Mouse (Mus musculus) CH12.LX (cell line): ENCODE data around the gene Gm20388. TPM values are rescaled to one million over a fixed set of nuclear protein-coding genes. Genes with fewer than 3 reads are reported as not detected.

Experiments
- DNase-seq: peaks from one replicate; pipeline ENCODE4 v3.0.0-alpha.2; 2013; ENCODE audit errors: extremely low read depth
- H3K27ac ChIP-seq: 2 replicates; pipeline ENCODE4 v1.5.1; 2012; ENCODE audit warnings: low read depth, mild to moderate bottlenecking, control low read depth, moderate library complexity; ENCODE audit not compliant: insufficient read depth
- H3K27me3 ChIP-seq: replicated peaks from 2 replicates; pipeline ENCODE3; 2012; ENCODE audit warnings: inconsistent platforms
- H3K36me3 ChIP-seq, 2 experiments: replicated peaks in 1 of 2; 2 replicates each; pipeline versions ENCODE3 to v1.6.1; 2012; ENCODE audit warnings: inconsistent platforms in 1 of 2, low read length in 1 of 2, mild to moderate bottlenecking in 1 of 2, mixed read lengths in 1 of 2, moderate library complexity in 1 of 2; ENCODE audit not compliant: control insufficient read depth in 1 of 2, insufficient read depth in 1 of 2
- H3K4me1 ChIP-seq, 2 experiments: 2 replicates each; pipeline ENCODE4 v1.6.1; 2012; ENCODE audit warnings: inconsistent platforms in 1 of 2, moderate library complexity in 1 of 2; ENCODE audit not compliant: insufficient read depth in 2 of 2, control insufficient read depth in 1 of 2
- H3K4me2 ChIP-seq: 2 replicates; pipeline ENCODE4 v1.6.1; 2012; ENCODE audit warnings: low read depth, mild to moderate bottlenecking, control low read depth; ENCODE audit not compliant: poor library complexity, insufficient read depth, severe bottlenecking
- H3K4me3 ChIP-seq, 3 experiments: fragments of 150-350 bp in 1 of 3; sonication (generic) in 1 of 3; replicated peaks in 1 of 3; 2 replicates each; pipeline versions ENCODE3 to v1.5.1; 2011 to 2012; ENCODE audit warnings: low read depth in 2 of 3, low read length in 2 of 3, mild to moderate bottlenecking in 2 of 3, moderate library complexity in 2 of 3, control low read depth in 1 of 3, improper control_type of control experiment in 1 of 3, inconsistent platforms in 1 of 3, mixed read lengths in 1 of 3; ENCODE audit not compliant: poor library complexity in 1 of 3
- H3K79me2 ChIP-seq: replicated peaks from 2 replicates; pipeline ENCODE4 v1.6.1; 2012; ENCODE audit warnings: mild to moderate bottlenecking, moderate library complexity; ENCODE audit not compliant: control insufficient read depth, poor library complexity, insufficient read depth, severe bottlenecking; ENCODE audit errors: extremely low read depth
- H3K9ac ChIP-seq: 2 replicates; pipeline ENCODE4 v1.6.1; 2012; ENCODE audit warnings: low read depth, mild to moderate bottlenecking, control low read depth, moderate library complexity; ENCODE audit not compliant: insufficient read depth
- H3K9me3 ChIP-seq: replicated peaks from 2 replicates; pipeline ENCODE3; 2012; ENCODE audit warnings: low read length, inconsistent platforms, mixed read lengths
- BHLHE40 ChIP-seq: IDR thresholded peaks from 2 replicates; pipeline ENCODE4 v1.6.1; 2011; ENCODE audit warnings: mild to moderate bottlenecking, low read depth, low read length, improper control_type of control experiment
- CHD1 ChIP-seq: IDR thresholded peaks from 2 replicates; pipeline ENCODE4 v1.6.1; 2012; ENCODE audit warnings: low read depth, low read length, improper control_type of control experiment, inconsistent platforms
- CTCF ChIP-seq, 2 experiments: IDR thresholded peaks in 1 of 2; conservative IDR thresholded peaks in 1 of 2; 2 replicates each; pipeline ENCODE4 v1.5.1; 2011 to 2012; ENCODE audit warnings: low read depth in 2 of 2, low read length in 2 of 2, improper control_type of control experiment in 1 of 2, inconsistent platforms in 1 of 2, mild to moderate bottlenecking in 1 of 2, moderate library complexity in 1 of 2
- E2F4 ChIP-seq: IDR thresholded peaks from 2 replicates; pipeline ENCODE4 v1.6.1; 2011; ENCODE audit warnings: low read depth, low read length, improper control_type of control experiment; ENCODE audit not compliant: insufficient replicate concordance
- ELF1 ChIP-seq: IDR thresholded peaks from 2 replicates; pipeline ENCODE4 v1.6.1; 2014; ENCODE audit warnings: low read depth, mild to moderate bottlenecking, inconsistent platforms, low read length, improper control_type of control experiment
- EP300 ChIP-seq: IDR thresholded peaks from 2 replicates; pipeline ENCODE4 v1.6.1; 2011; ENCODE audit warnings: low read length, improper control_type of control experiment
- IRF4 ChIP-seq: IDR thresholded peaks from 2 replicates; pipeline ENCODE4 v1.6.1; 2014; ENCODE audit warnings: low read depth, mild to moderate bottlenecking, inconsistent platforms, low read length, improper control_type of control experiment
- MAZ ChIP-seq: IDR thresholded peaks from 2 replicates; pipeline ENCODE4 v1.6.1; 2012; ENCODE audit warnings: low read depth, mild to moderate bottlenecking, inconsistent platforms, low read length, improper control_type of control experiment, moderate library complexity
- MEF2A ChIP-seq: IDR thresholded peaks from 2 replicates; pipeline ENCODE4 v1.6.1; 2014; ENCODE audit warnings: low read depth, mild to moderate bottlenecking, inconsistent platforms, low read length, improper control_type of control experiment, borderline replicate concordance
- MXI1 ChIP-seq: IDR thresholded peaks from 2 replicates; pipeline ENCODE4 v1.6.1; 2011; ENCODE audit warnings: mild to moderate bottlenecking, low read depth, low read length, improper control_type of control experiment
- MYC ChIP-seq: IDR thresholded peaks from 2 replicates; pipeline ENCODE4 v1.6.1; 2011; ENCODE audit warnings: low read depth, mild to moderate bottlenecking, improper control_type of control experiment, low read length
- POLR2A ChIP-seq: IDR thresholded peaks from 2 replicates; pipeline ENCODE4 v1.6.1; 2011; ENCODE audit warnings: low read depth, mild to moderate bottlenecking, improper control_type of control experiment, low read length
- POLR2AphosphoS2 ChIP-seq: IDR thresholded peaks from 2 replicates; pipeline ENCODE4 v1.6.1; 2011; ENCODE audit warnings: low read depth, low read length, improper control_type of control experiment
- RCOR1 ChIP-seq: conservative IDR thresholded peaks from 2 replicates; pipeline ENCODE4 v1.6.1; 2012; ENCODE audit warnings: low read depth, mild to moderate bottlenecking, inconsistent platforms, low read length, improper control_type of control experiment
- SIN3A ChIP-seq: IDR thresholded peaks from 2 replicates; pipeline ENCODE4 v1.6.1; 2012; ENCODE audit warnings: low read length, improper control_type of control experiment, inconsistent platforms
- TBP ChIP-seq: conservative IDR thresholded peaks from 2 replicates; pipeline ENCODE4 v1.6.1; 2011; ENCODE audit warnings: low read depth, low read length, improper control_type of control experiment
- USF2 ChIP-seq: conservative IDR thresholded peaks from 2 replicates; pipeline ENCODE4 v1.6.1; 2011; ENCODE audit warnings: low read depth, low read length, improper control_type of control experiment
- dilution Hi-C: fragments of 300-500 bp; cut with MboI; formaldehyde crosslinking; loops from 2 replicates; pipeline ENCODE4 v1.14.3; 2020; ENCODE audit warnings: low sequenced_read_pairs; ENCODE audit not compliant: extremely low pct_unique_long_range_greater_than_20kb, extremely low pct_ligation_motif_present
- in situ Hi-C: fragments of 300-500 bp; cut with MboI; formaldehyde crosslinking; loops from 3 replicates; pipeline ENCODE4 v1.14.3; 2019; ENCODE audit warnings: low sequenced_read_pairs, low pct_ligation_motif_present, low pct_unique_long_range_greater_than_20kb, mixed read lengths
- polyA plus RNA-seq: library from polyadenylated mRNA; unstranded; fragments of >175 nt; gene quantifications from 2 replicates; pipeline ENCODE4 v1.2.1, GENCODE M21; 2012; ENCODE audit warnings: low read depth; ENCODE audit not compliant: insufficient read length
- total RNA-seq, 2 experiments: library from RNA; depleted of rRNA; stranded (reverse); fragments of 300-350 nt in 1 of 2; fragments of >200 nt in 1 of 2; gene quantifications; 2 replicates each; pipeline ENCODE4 v1.2.3; 2012 to 2014

The Gm20388 gene
- total and polyA plus RNA-seq, 3 experiments, result 14.8 to 26.3 (median 22.2) TPM

DNA sequence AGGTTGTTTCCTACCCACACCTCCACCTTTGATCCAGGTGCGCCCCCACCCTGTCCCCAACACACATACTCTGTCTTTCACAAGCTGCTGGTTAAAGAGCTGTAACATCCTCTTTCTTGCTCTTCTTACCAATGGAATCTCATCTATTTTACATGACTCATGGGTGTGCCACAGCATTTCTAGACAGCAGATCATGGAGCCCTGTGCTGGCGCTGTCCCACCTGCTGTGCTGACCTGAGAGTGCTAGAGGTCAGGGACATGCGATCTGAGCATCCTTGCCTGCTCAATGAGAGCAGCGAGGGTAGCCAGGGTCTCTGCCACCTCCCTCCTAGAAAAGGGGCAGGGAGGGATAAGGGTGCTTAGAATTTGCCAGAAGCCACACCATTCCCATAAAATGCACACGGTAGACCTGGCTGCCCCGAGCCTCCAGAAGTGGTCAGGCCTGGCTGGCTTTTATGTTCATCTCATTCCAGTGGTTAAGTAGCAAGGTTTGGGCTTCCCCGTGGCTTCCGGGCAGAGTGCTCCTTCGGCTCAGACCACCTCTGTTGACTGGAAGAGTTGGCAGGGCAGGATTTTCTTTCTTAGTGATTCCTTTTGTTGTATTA, 3594.1 kb downstream of the Gm20388 start:
- peaks cover 11% of the 10 kb centered on the region for H3K9me3 ChIP-seq
- no peak overlapping the region for H3K4me2 ChIP-seq
- no peak overlapping the region for H3K4me3 ChIP-seq
- TF ChIP-seq RCOR1 (no peak), BHLHE40 (no peak), USF2 (no peak), MAZ (no peak), MEF2A (no peak), TBP (no peak)
- no peak overlapping the region for H3K9ac ChIP-seq
- dilution Hi-C loops, result no loop called here
- in situ Hi-C loops, result no loop called here
- no peak overlapping the region for H3K27ac ChIP-seq
- DNase-seq, result no peak
- no peaks in the 10 kb centered on the region for H3K27me3 ChIP-seq
- H3K79me2 ChIP-seq, result no peaks in the 10 kb centered on the region
- peaks cover 60 to 99% of the 10 kb centered on the region in 2 experiments for H3K36me3 ChIP-seq
- no peaks in the 10 kb centered on the region for H3K4me1 ChIP-seq

- in situ Hi-C loops, result no loop called here
- no peak for TF ChIP-seq IRF4
- TF ChIP-seq ELF1, result no peak
- TF ChIP-seq MXI1, result no peak
- TF ChIP-seq E2F4, result no peak
- TF ChIP-seq POLR2A, result no peak
- TF ChIP-seq CTCF (conservative IDR thresholded peaks at IDR 0.05 in 1 of 2, IDR thresholded peaks at IDR 0.05 in 1 of 2; ENCODE audit: low read depth in 2 of 2, low read length in 2 of 2), result no peak
- TF ChIP-seq EP300, result no peak
- TF ChIP-seq RCOR1, result no peak
- TF ChIP-seq POLR2AphosphoS2, result no peak
- TF ChIP-seq SIN3A, result no peak
- no peak for TF ChIP-seq CHD1
- TF ChIP-seq MYC, result no peak
- TF ChIP-seq, all 38 proteins: peak for 0
Observed at GRCm38 (mm10) chr8:123505267-123505666, 3594.6 kb downstream of the Gm20388 start.

More at GRCm38 (mm10) chr8:123505267-123505666, 3594.6 kb downstream of the Gm20388 start:
- dilution Hi-C loops, result no loop called here
- no peak overlapping the region for H3K9ac ChIP-seq
- no peaks in the 10 kb centered on the region for H3K27me3 ChIP-seq
- no peak for DNase-seq
- H3K4me1 ChIP-seq, result no peaks in the 10 kb centered on the region
- H3K27ac ChIP-seq, result no peak overlapping the region
- no peak overlapping the region for H3K4me3 ChIP-seq
- peaks cover 11% of the 10 kb centered on the region for H3K9me3 ChIP-seq
- no peaks in the 10 kb centered on the region for H3K79me2 ChIP-seq
- H3K4me2 ChIP-seq, result no peak overlapping the region
- H3K36me3 ChIP-seq, result peaks cover 59 to 98% of the 10 kb centered on the region in 2 experiments
